ENCODE assay signal across 13 mouse cellular contexts in genomic region chr12:80247067-80247466, GRCm38 (mm10). TPM values are rescaled to one million over a fixed set of nuclear protein-coding genes. Genes with fewer than 3 reads are reported as not detected.
DNase-seq lines count a peak whose midpoint lies in the region; ATAC-seq and TF ChIP-seq lines count a peak whose summit lies in the region.
"Had no signal": no experiment of that assay in that cellular context is flagged by ENCODE, and none has a peak within 500 bp of the region (broad histone marks: within the 10 kb centered on the region; RNA-seq: fewer than 3 reads in every experiment).

No protein-coding gene starts in this region.

- no peak overlapping the region for H3K4me2 ChIP-seq in intestine, embryonic 14.5 days (ENCODE audit: low read length)
- no peak overlapping the region for H3K4me2 ChIP-seq in intestine, embryonic 15.5 days (replicated peaks)
- no peak overlapping the region for H3K4me2 ChIP-seq in heart, postnatal 0 days (ENCODE audit: low read depth, low read length)
- H3K4me2 ChIP-seq: liver, embryonic 11.5 days had no signal

- peaks cover 56% of the 10 kb centered on the region for H3K4me1 ChIP-seq in intestine, embryonic 14.5 days (replicated peaks; ENCODE audit: control insufficient read depth, insufficient read depth, low read length)
- peaks cover 74% of the 10 kb centered on the region for H3K4me1 ChIP-seq in intestine, embryonic 15.5 days (replicated peaks)
- peaks cover 43% of the 10 kb centered on the region for H3K4me1 ChIP-seq in brown adipose tissue, adult 24 weeks (ENCODE audit: control insufficient read depth, insufficient read depth, insufficient read length, low read length)
- H3K4me1 ChIP-seq in heart, postnatal 0 days (ENCODE audit: control insufficient read depth, insufficient read depth) = peaks cover 66% of the 10 kb centered on the region

- 0 out of 2 replicates have a peak overlapping the region, but pooled peaks have one; percentile 41 for H3K27ac ChIP-seq in intestine, embryonic 14.5 days (ENCODE audit: low read depth)
- no peak overlapping the region for H3K27ac ChIP-seq in intestine, embryonic 15.5 days
- H3K27ac ChIP-seq in brown adipose tissue, adult 24 weeks (replicated peaks; ENCODE audit: low read depth, low read length) = peak overlapping the region; percentile 39
- peak overlapping the region; percentile 46; the same call in 1 of the 2 replicates for H3K27ac ChIP-seq in heart, postnatal 0 days (ENCODE audit: low read depth)
- no peak overlapping the region for H3K27ac ChIP-seq in layer of hippocampus, adult 2 months
- H3K27ac ChIP-seq: forebrain, embryonic 10.5 days; stomach, postnatal 0 days had no signal

- no peak overlapping the region for H3K9ac ChIP-seq in intestine, embryonic 14.5 days (ENCODE audit: low read length)
- H3K9ac ChIP-seq in intestine, embryonic 15.5 days = no peak overlapping the region
- no peak overlapping the region for H3K9ac ChIP-seq in heart, postnatal 0 days (replicated peaks; ENCODE audit: low read depth, low read length)

- no peak for DNase-seq in intestine, embryonic 14.5 days (ENCODE audit: low spot score)
- DNase-seq in 3134 (ENCODE audit: extremely low read depth, insufficient read length, low spot score) = peak; percentile 36
- DNase-seq in heart, postnatal 0 days (ENCODE audit: low spot score) = no peak
- DNase-seq in spleen, postnatal 14 days (ENCODE audit: low spot score in 2 of 2) = no peak
- no peak for DNase-seq in layer of hippocampus, adult 2 months (ENCODE audit: low spot score in 2 of 2)

- no peaks in the 10 kb centered on the region for H3K27me3 ChIP-seq in intestine, embryonic 14.5 days (replicated peaks; ENCODE audit: control insufficient read depth, insufficient read depth, low read length)
- H3K27me3 ChIP-seq in intestine, embryonic 15.5 days (replicated peaks) = no peaks in the 10 kb centered on the region
- H3K27me3 ChIP-seq in heart, postnatal 0 days (ENCODE audit: control insufficient read depth, insufficient read depth, low read length) = no peaks in the 10 kb centered on the region
- H3K27me3 ChIP-seq: CH12.LX, Patski had no signal

- no peak overlapping the region for H3K4me3 ChIP-seq in intestine, embryonic 14.5 days (ENCODE audit: low read depth, low read length)
- no peak overlapping the region for H3K4me3 ChIP-seq in intestine, embryonic 15.5 days (replicated peaks)
- H3K4me3 ChIP-seq in brown adipose tissue, adult 24 weeks (ENCODE audit: insufficient read depth, low read depth, low read length) = no peak overlapping the region
- H3K4me3 ChIP-seq in heart, postnatal 0 days (ENCODE audit: low read depth, low read length) = no peak overlapping the region
- no peak overlapping the region for H3K4me3 ChIP-seq in layer of hippocampus, adult 2 months
- H3K4me3 ChIP-seq: forebrain, embryonic 10.5 days had no signal

- no peak for TF ChIP-seq EP300 in heart, postnatal 0 days (IDR thresholded peaks at IDR 0.05; ENCODE audit: low read depth)

- no peaks in the 10 kb centered on the region for H3K9me3 ChIP-seq in intestine, embryonic 14.5 days (ENCODE audit: control insufficient read depth, low read length)
- no peaks in the 10 kb centered on the region for H3K9me3 ChIP-seq in intestine, embryonic 15.5 days
- no peaks in the 10 kb centered on the region for H3K9me3 ChIP-seq in heart, postnatal 0 days (replicated peaks; ENCODE audit: control insufficient read depth, low read length)
- H3K9me3 ChIP-seq: forebrain, embryonic 10.5 days had no signal

- no peak for TF ChIP-seq CTCF in heart, postnatal 0 days (IDR thresholded peaks at IDR 0.05; ENCODE audit: low read depth)
- no peak for TF ChIP-seq CTCF in layer of hippocampus, adult 2 months (conservative IDR thresholded peaks at IDR 0.05)

- H3K36me3 ChIP-seq in intestine, embryonic 14.5 days (ENCODE audit: control insufficient read depth, insufficient read depth, low read length) = peaks cover 12% of the 10 kb centered on the region
- no peaks in the 10 kb centered on the region for H3K36me3 ChIP-seq in intestine, embryonic 15.5 days
- no peaks in the 10 kb centered on the region for H3K36me3 ChIP-seq in heart, postnatal 0 days (replicated peaks; ENCODE audit: control insufficient read depth, insufficient read depth, low read length)

- no peak for ATAC-seq in intestine, embryonic 14.5 days (replicated peaks; ENCODE audit: low FRiP score, low TSS enrichment, low read depth)
- ATAC-seq in intestine, embryonic 15.5 days = no peak
- ATAC-seq in heart, postnatal 0 days (ENCODE audit: insufficient read depth, low read depth) = no peak
- ATAC-seq: inflammation-experienced regulatory T-cells, adult 6 months; Patski had no signal

- 74% methylated on average over 5 of the region's 5 CpGs for WGBS in intestine, embryonic 14.5 days
- 71% methylated on average over 5 of the region's 5 CpGs for WGBS in intestine, embryonic 15.5 days
- WGBS in heart, postnatal 0 days = 33% methylated on average over 5 of the region's 5 CpGs

RNA-seq across cellular contexts. Expression of gene Actn1, which starts 13.1 kb away (rescaled TPM):
- polyA plus RNA-seq in intestine, embryonic 14.5 days (2014; fragmentation: Nextera tagmentation; extraction: Ambion mirVana) = 66.0 and 68.6 TPM in 2 replicates
- 51.2 and 53.6 TPM in 2 replicates for polyA plus RNA-seq in intestine, embryonic 15.5 days (2015; fragmentation: Nextera tagmentation; extraction: Ambion mirVana)
- polyA plus RNA-seq in brown adipose tissue, adult 24 weeks (2012; ENCODE audit: insufficient read depth, insufficient read length, missing spikeins) = 2.9 and 3.3 TPM in 2 replicates
- 53.0 and 85.3 TPM in 2 replicates for total RNA-seq in heart, postnatal 0 days (2014; rRNA removed; ENCODE audit: low replicate concordance)
- polyA plus RNA-seq in heart, postnatal 0 days (2015; fragmentation: Nextera tagmentation; extraction: Ambion mirVana) = 13.8 and 15.7 TPM in 2 replicates
- 100 to 1,000 TPM in 1 of 2 experiments, 10 to 100 TPM in 1; 91.0 to 103 TPM for total RNA-seq in layer of hippocampus, adult 2 months (2021)

Comparison
In these comparisons a context has a peak if more than half of its experiments do, and no peak if none do; other contexts are left out.
1. H3K27ac ChIP-seq: peak in intestine, embryonic 14.5 days (single experiment), brown adipose tissue, adult 24 weeks (single experiment) and heart, postnatal 0 days (single experiment); none in intestine, embryonic 15.5 days (single experiment) and layer of hippocampus, adult 2 months (single experiment).